Mouse (Mus musculus): Measurements from ENCODE around the gene Ppp1r35. TPM values are rescaled to one million over a fixed set of nuclear protein-coding genes. Genes with fewer than 3 reads are reported as not detected.
A peak's percentile ranks its signal among the peaks of the same experiment; 100 is the strongest.

Gene Ppp1r35
- 1 to 10 TPM; 6.8 to 7.2 TPM for total RNA-seq (2021)
- long read RNA-seq, experiment 1, transcript Ppp1r35-201 (4 exons, 956 nt): major isoform, 7 of 11 reads
- long read RNA-seq, experiment 1, partial matches to known transcripts: 3 of 11 reads
- long read RNA-seq, experiment 1, other reads (novel, unspliced or antisense): 1 of 11 reads
- long read RNA-seq, experiment 2, transcript Ppp1r35-201 (4 exons, 956 nt): major isoform, 5 of 9 reads
- long read RNA-seq, experiment 2, partial matches to known transcripts: 1 of 9 reads
- long read RNA-seq, experiment 2, other reads (novel, unspliced or antisense): 3 of 9 reads

- intact Hi-C loops (cut with DNase I; ENCODE audit: low total_unique reads): no loop called here
Observed at GRCm38 (mm10) chr5:137778635-137779034, at the start of gene Ppp1r35. TSS of gene Ppp1r35 (plus strand) at chr5:137778849.

GRCm38 (mm10) chr5:137733638-137734288 is 44.9 kb upstream of the Ppp1r35 start:
- DNase-seq: no peak
- intact Hi-C loops (cut with DNase I; ENCODE audit: low total_unique reads): no loop called here

More at GRCm38 (mm10) chr5:137778635-137779034, at the start of gene Ppp1r35:
- DNase-seq: peak; percentile 95

- intact Hi-C loops (cut with DNase I; ENCODE audit: low total_unique reads): no loop called here
- DNase-seq: no peak
Observed at GRCm38 (mm10) chr5:137734289-137735061, 44.2 kb upstream of the Ppp1r35 start.

GRCm38 (mm10) chr5:137737400-137737940 is 41.2 kb upstream of the Ppp1r35 start:
- intact Hi-C loops (cut with DNase I; ENCODE audit: low total_unique reads): no loop called here
- DNase-seq: no peak

- intact Hi-C loops (cut with DNase I; ENCODE audit: low total_unique reads): no loop called here
- no peak for DNase-seq
Observed at GRCm38 (mm10) chr5:137738516-137738915, 40.1 kb upstream of the Ppp1r35 start.

GRCm38 (mm10) chr5:137739471-137739870 is 39.2 kb upstream of the Ppp1r35 start:
- DNase-seq: no peak
- intact Hi-C loops (cut with DNase I; ENCODE audit: low total_unique reads): no loop called here

- intact Hi-C loops (cut with DNase I; ENCODE audit: low total_unique reads): no loop called here
- no peak for DNase-seq
Observed at GRCm38 (mm10) chr5:137740506-137740905, 38.1 kb upstream of the Ppp1r35 start.

- intact Hi-C loops (cut with DNase I; ENCODE audit: low total_unique reads): no loop called here
- DNase-seq: peak; percentile 71
Observed at GRCm38 (mm10) chr5:137741023-137741931, 37.4 kb upstream of the Ppp1r35 start, which contains the start of gene Nyap1. TSS of gene Nyap1 (minus strand) at chr5:137741607.

GRCm38 (mm10) chr5:137742048-137742447 is 36.6 kb upstream of the Ppp1r35 start:
- DNase-seq: no peak
- intact Hi-C loops (cut with DNase I; ENCODE audit: low total_unique reads): no loop called here

- no peak for DNase-seq
- intact Hi-C loops (cut with DNase I; ENCODE audit: low total_unique reads): no loop called here
Observed at GRCm38 (mm10) chr5:137742836-137743235, 35.8 kb upstream of the Ppp1r35 start.

GRCm38 (mm10) chr5:137744197-137744596 is 34.5 kb upstream of the Ppp1r35 start:
- intact Hi-C loops (cut with DNase I; ENCODE audit: low total_unique reads): no loop called here

GRCm38 (mm10) chr5:137745214-137746171 is 33.2 kb upstream of the Ppp1r35 start, which contains the start of gene Tsc22d4:
TSS of gene Tsc22d4 (plus strand) at chr5:137745730.
- intact Hi-C loops (cut with DNase I; ENCODE audit: low total_unique reads): no loop called here
- peak; percentile 92 for DNase-seq

More at GRCm38 (mm10) chr5:137744197-137744596, 34.5 kb upstream of the Ppp1r35 start:
- no peak for DNase-seq

GRCm38 (mm10) chr5:137746282-137746850 is 32.3 kb upstream of the Ppp1r35 start:
- DNase-seq: peak; percentile 82
- intact Hi-C loops (cut with DNase I; ENCODE audit: low total_unique reads): no loop called here

GRCm38 (mm10) chr5:137746851-137747325 is 31.8 kb upstream of the Ppp1r35 start:
- intact Hi-C loops (cut with DNase I; ENCODE audit: low total_unique reads): no loop called here

GRCm38 (mm10) chr5:137747326-137747961 is 31.2 kb upstream of the Ppp1r35 start:
- intact Hi-C loops (cut with DNase I; ENCODE audit: low total_unique reads): no loop called here
- DNase-seq: peak; percentile 63

More at GRCm38 (mm10) chr5:137746851-137747325, 31.8 kb upstream of the Ppp1r35 start:
- DNase-seq: no peak

GRCm38 (mm10) chr5:137748130-137748770 is 30.4 kb upstream of the Ppp1r35 start:
- intact Hi-C loops (cut with DNase I; ENCODE audit: low total_unique reads): no loop called here
- DNase-seq: no peak

All from gastrocnemius, postnatal 14 days (tissue).